Mouse (Mus musculus): ENCODE measurements at regions not wholly inside any gene's neighbourhood (a gene's known extent, or its start where the extent isn't known, plus 50 kb on each side); places are given as distances from the start of the nearest gene placed in this dataset.

- DNase-seq (ENCODE audit: low spot score): peak; percentile 79
- no peaks in the 10 kb centered on the region for H3K27me3 ChIP-seq (ENCODE audit: control insufficient read depth, insufficient read depth, low read length)
- H3K4me1 ChIP-seq (replicated peaks; ENCODE audit: control insufficient read depth, insufficient read depth, low read length): peaks cover 7% of the 10 kb centered on the region
- H3K36me3 ChIP-seq (replicated peaks; ENCODE audit: control insufficient read depth, insufficient read depth): no peaks in the 10 kb centered on the region
- no peaks in the 10 kb centered on the region for H3K9me3 ChIP-seq (ENCODE audit: control insufficient read depth, low read length)
- H3K4me2 ChIP-seq (replicated peaks): peak overlapping the region; percentile 6; the same call in 1 of the 2 replicates
- 28% methylated on average over 13 of the region's 13 CpGs for WGBS
- no peak overlapping the region for H3K27ac ChIP-seq
- no peak overlapping the region for H3K9ac ChIP-seq
- ATAC-seq (ENCODE audit: low FRiP score): 0 out of 2 replicates have a peak, but pooled peaks have one; percentile 21
- H3K4me3 ChIP-seq (replicated peaks; ENCODE audit: low read length): no peak overlapping the region
Measured at GRCm38 (mm10) chr8:27677143-27678106, 230.0 kb downstream of the Poteg start.

GRCm38 (mm10) chr8:27679164-27679563 lies 231.7 kb downstream of the Poteg start:
- H3K27ac ChIP-seq: no peak overlapping the region

GRCm38 (mm10) chr8:27721988-27722387 lies 274.5 kb downstream of the Poteg start:
- 44% methylated on average over 6 of the region's 6 CpGs for WGBS
- H3K4me3 ChIP-seq (replicated peaks; ENCODE audit: low read length): no peak overlapping the region
- ATAC-seq (ENCODE audit: low FRiP score): peak; percentile 55; the same call in 1 of the 2 replicates
- no peak overlapping the region for H3K4me2 ChIP-seq (replicated peaks)
- H3K27me3 ChIP-seq (ENCODE audit: control insufficient read depth, insufficient read depth, low read length): no peaks in the 10 kb centered on the region
- H3K27ac ChIP-seq: no peak overlapping the region
- H3K4me1 ChIP-seq (replicated peaks; ENCODE audit: control insufficient read depth, insufficient read depth, low read length): no peaks in the 10 kb centered on the region
- no peak overlapping the region for H3K9ac ChIP-seq
- H3K9me3 ChIP-seq (ENCODE audit: control insufficient read depth, low read length): no peaks in the 10 kb centered on the region
- DNase-seq (ENCODE audit: low spot score): peak; percentile 38
- no peaks in the 10 kb centered on the region for H3K36me3 ChIP-seq (replicated peaks; ENCODE audit: control insufficient read depth, insufficient read depth)

More at GRCm38 (mm10) chr8:27679164-27679563, 231.7 kb downstream of the Poteg start:
- H3K4me3 ChIP-seq (replicated peaks; ENCODE audit: low read length): no peak overlapping the region
- H3K36me3 ChIP-seq (replicated peaks; ENCODE audit: control insufficient read depth, insufficient read depth): no peaks in the 10 kb centered on the region
- H3K27me3 ChIP-seq (ENCODE audit: control insufficient read depth, insufficient read depth, low read length): no peaks in the 10 kb centered on the region
- no peaks in the 10 kb centered on the region for H3K9me3 ChIP-seq (ENCODE audit: control insufficient read depth, low read length)
- ATAC-seq (ENCODE audit: low FRiP score) (peak; percentile 80), DNase-seq (ENCODE audit: low spot score) (peak; percentile 85)
- H3K9ac ChIP-seq: peak overlapping the region; percentile 7; the same call in 1 of the 2 replicates
- WGBS: 9% methylated on average over 2 of the region's 2 CpGs
- no peak overlapping the region for H3K4me2 ChIP-seq (replicated peaks)
- H3K4me1 ChIP-seq (replicated peaks; ENCODE audit: control insufficient read depth, insufficient read depth, low read length): peaks cover 7% of the 10 kb centered on the region

GRCm38 (mm10) chr8:27770296-27770695 lies 322.8 kb downstream of the Poteg start:
- 55% methylated on average over 6 of the region's 6 CpGs for WGBS
- no peak overlapping the region for H3K4me2 ChIP-seq (replicated peaks)

GRCm38 (mm10) chr8:27770803-27771202 lies 323.3 kb downstream of the Poteg start:
- ATAC-seq (ENCODE audit: low FRiP score): 0 out of 2 replicates have a peak, but pooled peaks have one; percentile 34

More at GRCm38 (mm10) chr8:27770296-27770695, 322.8 kb downstream of the Poteg start:
- no peak overlapping the region for H3K27ac ChIP-seq
- H3K4me1 ChIP-seq (replicated peaks; ENCODE audit: control insufficient read depth, insufficient read depth, low read length): no peaks in the 10 kb centered on the region; the same call in 1 of the 2 replicates
- ATAC-seq (ENCODE audit: low FRiP score): 0 out of 2 replicates have a peak, but pooled peaks have one; percentile 34
- no peak for DNase-seq (ENCODE audit: low spot score)
- H3K27me3 ChIP-seq (ENCODE audit: control insufficient read depth, insufficient read depth, low read length): no peaks in the 10 kb centered on the region
- no peaks in the 10 kb centered on the region for H3K36me3 ChIP-seq (replicated peaks; ENCODE audit: control insufficient read depth, insufficient read depth)
- H3K4me3 ChIP-seq (replicated peaks; ENCODE audit: low read length): no peak overlapping the region
- H3K9me3 ChIP-seq (ENCODE audit: control insufficient read depth, low read length): no peaks in the 10 kb centered on the region
- no peak overlapping the region for H3K9ac ChIP-seq

GRCm38 (mm10) chr8:27771250-27771649 lies 323.8 kb downstream of the Poteg start:
- H3K27me3 ChIP-seq (ENCODE audit: control insufficient read depth, insufficient read depth, low read length): no peaks in the 10 kb centered on the region
- DNase-seq (ENCODE audit: low spot score): no peak
- no peak for ATAC-seq (ENCODE audit: low FRiP score)
- H3K4me3 ChIP-seq (replicated peaks; ENCODE audit: low read length): no peak overlapping the region
- H3K27ac ChIP-seq: no peak overlapping the region
- H3K36me3 ChIP-seq (replicated peaks; ENCODE audit: control insufficient read depth, insufficient read depth): no peaks in the 10 kb centered on the region
- H3K9ac ChIP-seq: no peak overlapping the region
- no peaks in the 10 kb centered on the region; the same call in 1 of the 2 replicates for H3K4me1 ChIP-seq (replicated peaks; ENCODE audit: control insufficient read depth, insufficient read depth, low read length)
- H3K9me3 ChIP-seq (ENCODE audit: control insufficient read depth, low read length): no peaks in the 10 kb centered on the region
- H3K4me2 ChIP-seq (replicated peaks): no peak overlapping the region

More at GRCm38 (mm10) chr8:27770803-27771202, 323.3 kb downstream of the Poteg start:
- Histone ChIP-seq H3K4me3 (replicated peaks; ENCODE audit: low read length) (no peak overlapping the region), H3K27me3 (ENCODE audit: control insufficient read depth, insufficient read depth, low read length) (no peaks in the 10 kb centered on the region), H3K9ac (no peak overlapping the region), H3K4me1 (replicated peaks; ENCODE audit: control insufficient read depth, insufficient read depth, low read length) (no peaks in the 10 kb centered on the region; the same call in 1 of the 2 replicates), H3K9me3 (ENCODE audit: control insufficient read depth, low read length) (no peaks in the 10 kb centered on the region), H3K27ac (0 out of 2 replicates have a peak overlapping the region, but pooled peaks have one; percentile 11), H3K4me2 (replicated peaks) (no peak overlapping the region), H3K36me3 (replicated peaks; ENCODE audit: control insufficient read depth, insufficient read depth) (no peaks in the 10 kb centered on the region)
- DNase-seq (ENCODE audit: low spot score): no peak
- WGBS: 34% methylated on average over 8 of the region's 8 CpGs

- Histone ChIP-seq H3K9me3 (ENCODE audit: control insufficient read depth, low read length) (no peaks in the 10 kb centered on the region), H3K4me2 (replicated peaks) (no peak overlapping the region), H3K9ac (no peak overlapping the region), H3K36me3 (replicated peaks; ENCODE audit: control insufficient read depth, insufficient read depth) (no peaks in the 10 kb centered on the region), H3K27ac (no peak overlapping the region), H3K27me3 (ENCODE audit: control insufficient read depth, insufficient read depth, low read length) (no peaks in the 10 kb centered on the region), H3K4me1 (replicated peaks; ENCODE audit: control insufficient read depth, insufficient read depth, low read length) (no peaks in the 10 kb centered on the region), H3K4me3 (replicated peaks; ENCODE audit: low read length) (no peak overlapping the region)
- WGBS: 80% methylated on average over 3 of the region's 3 CpGs
- no peak for ATAC-seq (ENCODE audit: low FRiP score)
- DNase-seq (ENCODE audit: low spot score): no peak
Measured at GRCm38 (mm10) chr8:27778982-27779381, 331.5 kb downstream of the Poteg start.

Data from hindbrain, embryonic 14.5 days (tissue).